Mouse (Mus musculus) limb, embryonic 14.5 days (tissue): ENCODE results near the gene Tas2r143. TPM values are rescaled to one million over a fixed set of nuclear protein-coding genes. Genes with fewer than 3 reads are reported as not detected.

Source experiments
- ATAC-seq: fragments of 200-750 bp; cut with Nextera tagmentation; 2 replicates; pipeline ENCODE4 v1.8.0; 2017; ENCODE audit warnings: low read depth, moderate number of reproducible peaks, moderate TSS enrichment; ENCODE audit not compliant: low FRiP score
- DNase-seq: peaks from one replicate; pipeline ENCODE4 v3.0.0-alpha.2; 2015; ENCODE audit warnings: low spot score
- H3K27ac ChIP-seq: fragments of 300-500 bp; sonication (generic); replicated peaks from 2 replicates; pipeline ENCODE4 v1.5.1; 2014; ENCODE audit warnings: low read depth, mild to moderate bottlenecking, low read length, moderate library complexity, mixed read lengths
- H3K27me3 ChIP-seq: fragments of 300-500 bp; sonication (generic); 2 replicates; pipeline ENCODE4 v1.6.1; 2014; ENCODE audit warnings: low read length, mixed read lengths; ENCODE audit not compliant: control insufficient read depth, insufficient read depth
- H3K36me3 ChIP-seq: fragments of 300-500 bp; sonication (generic); 2 replicates; pipeline ENCODE4 v1.6.1; 2014; ENCODE audit warnings: mild to moderate bottlenecking, low read length, moderate library complexity, mixed read lengths; ENCODE audit not compliant: control insufficient read depth, insufficient read depth
- H3K4me1 ChIP-seq: fragments of 300-500 bp; sonication (generic); 2 replicates; pipeline ENCODE4 v1.6.1; 2014; ENCODE audit warnings: antibody characterized with exemption, low read length, mixed read lengths; ENCODE audit not compliant: control insufficient read depth, insufficient read depth
- H3K4me2 ChIP-seq: fragments of 300-500 bp; sonication (generic); replicated peaks from 2 replicates; pipeline ENCODE4 v1.6.1; 2014; ENCODE audit warnings: low read depth, mild to moderate bottlenecking, low read length, moderate library complexity; ENCODE audit not compliant: severe bottlenecking
- H3K4me3 ChIP-seq: fragments of 300-500 bp; sonication (generic); replicated peaks from 2 replicates; pipeline ENCODE4 v1.5.1; 2014; ENCODE audit warnings: low read length
- H3K9ac ChIP-seq: fragments of 300-500 bp; sonication (generic); 2 replicates; pipeline ENCODE4 v1.6.1; 2014; ENCODE audit warnings: mild to moderate bottlenecking, low read depth, low read length, moderate library complexity; ENCODE audit not compliant: severe bottlenecking
- H3K9me3 ChIP-seq: fragments of 300-500 bp; sonication (generic); 2 replicates; pipeline ENCODE4 v1.6.1; 2016; ENCODE audit warnings: low read length; ENCODE audit not compliant: control insufficient read depth
- POLR2A ChIP-seq: fragments of 200-500 bp; IDR thresholded peaks from 2 replicates; pipeline ENCODE4 v1.8.0; 2012; ENCODE audit warnings: inconsistent platforms, mild to moderate bottlenecking, moderate library complexity, borderline replicate concordance; ENCODE audit not compliant: insufficient read depth, insufficient read length; ENCODE audit errors: extremely low read depth
- WGBS: fragments of 180-500 bp; shearing (Covaris S2); extraction: QIAGEN DNeasy Blood & Tissue Kit; methylation state at CpG from one replicate; pipeline ENCODE4 v1.1.7; 2014; 5-methylcytosine and 5-hydroxymethylcytosine counted together
- polyA plus RNA-seq, 2 experiments: library from polyadenylated mRNA; depleted of rRNA in 1 of 2; stranded (reverse) in 1 of 2; unstranded in 1 of 2; fragments of >200 nt; fragmentation: Nextera tagmentation in 1 of 2; extraction: Ambion mirVana in 1 of 2; gene quantifications; 2 replicates each; pipeline versions ENCODE4 v1.2.1 to v1.2.3; 2012 to 2014

Gene Tas2r143
- polyA plus RNA-seq, 2 experiments = 0.28 TPM; not detected in 1

DNA sequence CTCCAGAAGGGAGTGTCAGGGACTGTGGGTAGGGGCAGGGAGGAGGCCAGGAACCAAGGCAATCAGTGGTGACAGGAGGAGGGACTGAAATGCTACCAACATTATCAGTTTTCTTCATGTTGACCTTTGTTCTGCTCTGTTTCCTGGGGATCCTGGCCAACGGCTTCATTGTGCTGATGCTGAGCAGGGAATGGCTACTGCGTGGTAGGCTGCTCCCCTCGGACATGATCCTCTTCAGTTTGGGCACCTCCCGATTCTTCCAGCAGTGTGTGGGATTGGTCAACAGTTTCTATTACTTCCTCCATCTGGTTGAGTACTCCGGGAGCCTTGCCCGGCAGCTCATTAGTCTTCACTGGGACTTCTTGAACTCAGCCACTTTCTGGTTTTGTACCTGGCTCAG is 34.4 kb downstream of the Tas2r143 start, which contains the start of gene Tas2r126:
Tas2r126 (plus strand) TSS at position 90 of the 400 bp plus-strand sequence.
- ATAC-seq = no peak
- no peak for TF ChIP-seq POLR2A

DNA sequence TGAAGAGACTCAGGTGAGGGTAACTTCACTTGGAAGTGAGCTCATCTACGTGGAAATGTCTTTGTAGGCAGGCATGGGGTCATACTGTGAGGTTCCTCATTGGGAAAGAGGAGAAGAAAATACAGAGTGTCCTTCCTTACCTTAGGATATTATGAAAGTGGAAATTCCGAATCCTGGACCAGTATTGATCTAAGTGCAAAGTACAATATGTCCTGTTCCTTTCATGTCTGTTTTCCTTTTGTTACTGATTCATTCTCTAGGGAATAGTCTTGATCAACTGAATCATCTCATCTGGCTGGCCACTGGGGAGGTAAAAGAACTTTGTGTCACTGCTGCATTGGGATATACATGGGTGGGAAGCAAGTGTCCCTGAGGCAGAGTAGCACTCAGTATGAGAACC is 35.5 kb downstream of the Tas2r143 start:
- ATAC-seq (no peak), DNase-seq (no peak)
- TF ChIP-seq POLR2A = no peak
- Histone ChIP-seq H3K9me3 (no peaks in the 10 kb centered on the region), H3K9ac (no peak overlapping the region), H3K4me3 (no peak overlapping the region), H3K4me2 (no peak overlapping the region), H3K36me3 (no peaks in the 10 kb centered on the region), H3K27ac (no peak overlapping the region), H3K4me1 (no peaks in the 10 kb centered on the region), H3K27me3 (no peaks in the 10 kb centered on the region)
- 68% methylated on average over 2 of the region's 2 CpGs for WGBS

More for the DNA sequence above, 34.4 kb downstream of the Tas2r143 start, which contains the start of gene Tas2r126:
- H3K27ac ChIP-seq = no peak within 1 kb of the TSS
- no peak within 1 kb of the TSS for H3K4me3 ChIP-seq
- DNase-seq = no peak
- H3K4me1 ChIP-seq = no peaks in the 10 kb centered on the region
- H3K4me2 ChIP-seq = no peak within 1 kb of the TSS
- H3K27me3 ChIP-seq = no peaks in the 10 kb centered on the region
- no peaks in the 10 kb centered on the region for H3K9me3 ChIP-seq
- WGBS = 88% methylated on average over 6 of the region's 6 CpGs
- H3K9ac ChIP-seq = no peak within 1 kb of the TSS
- no peaks in the 10 kb centered on the region for H3K36me3 ChIP-seq

DNA sequence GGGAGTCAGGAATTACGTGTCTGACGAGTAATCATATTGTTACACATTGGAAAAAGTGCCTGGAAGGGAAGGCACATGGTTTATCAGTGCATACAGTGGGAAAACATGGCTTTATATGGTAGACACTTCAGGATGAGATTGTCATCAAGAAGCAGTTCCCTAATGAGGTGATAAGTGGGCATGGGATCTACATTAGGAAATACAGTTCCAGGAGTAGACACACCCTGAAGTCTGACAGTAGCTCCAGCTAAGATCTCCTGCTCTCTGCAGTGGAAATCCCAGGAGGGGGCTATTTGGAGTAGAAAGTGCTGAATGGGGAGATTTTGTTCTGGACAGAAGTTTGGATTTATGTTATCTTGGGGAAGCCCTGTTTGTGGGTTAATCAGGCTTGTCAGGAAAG is 41.4 kb downstream of the Tas2r143 start:
- Histone ChIP-seq H3K36me3 (no peaks in the 10 kb centered on the region), H3K9me3 (no peaks in the 10 kb centered on the region), H3K4me1 (no peaks in the 10 kb centered on the region), H3K27me3 (no peaks in the 10 kb centered on the region), H3K4me3 (no peak overlapping the region), H3K9ac (no peak overlapping the region), H3K27ac (no peak overlapping the region), H3K4me2 (no peak overlapping the region)
- ATAC-seq (no peak), DNase-seq (no peak)
- 75% methylated on average over 2 of the region's 2 CpGs for WGBS
- no peak for TF ChIP-seq POLR2A

DNA sequence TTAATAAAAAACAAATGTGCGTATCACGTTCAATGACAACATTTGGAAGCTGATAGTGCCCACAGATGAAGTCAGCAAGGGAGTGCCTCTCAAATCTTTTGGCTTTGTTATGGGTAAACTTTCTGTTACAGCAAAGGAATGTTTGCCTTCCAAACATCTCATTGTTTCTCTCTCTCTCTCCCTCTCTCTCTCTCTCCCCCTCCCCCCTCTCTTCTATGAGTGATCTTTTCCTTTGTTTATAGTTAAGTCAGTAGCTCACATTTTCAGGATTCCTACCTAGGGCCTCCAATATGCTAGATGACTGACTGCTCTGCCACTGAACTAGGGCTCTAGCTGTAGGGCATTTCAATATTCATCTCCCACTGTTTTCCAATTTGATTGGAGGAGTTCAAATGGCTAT is 44.5 kb downstream of the Tas2r143 start:
- TF ChIP-seq POLR2A = no peak
- H3K9me3 ChIP-seq = no peaks in the 10 kb centered on the region
- H3K4me2 ChIP-seq = no peak overlapping the region
- H3K4me3 ChIP-seq = no peak overlapping the region
- H3K9ac ChIP-seq = no peak overlapping the region
- DNase-seq = no peak
- H3K4me1 ChIP-seq = no peaks in the 10 kb centered on the region
- H3K27ac ChIP-seq = no peak overlapping the region
- no peaks in the 10 kb centered on the region for H3K27me3 ChIP-seq
- ATAC-seq = no peak
- no peaks in the 10 kb centered on the region for H3K36me3 ChIP-seq
- WGBS = 73% methylated on average over 2 of the region's 2 CpGs

DNA sequence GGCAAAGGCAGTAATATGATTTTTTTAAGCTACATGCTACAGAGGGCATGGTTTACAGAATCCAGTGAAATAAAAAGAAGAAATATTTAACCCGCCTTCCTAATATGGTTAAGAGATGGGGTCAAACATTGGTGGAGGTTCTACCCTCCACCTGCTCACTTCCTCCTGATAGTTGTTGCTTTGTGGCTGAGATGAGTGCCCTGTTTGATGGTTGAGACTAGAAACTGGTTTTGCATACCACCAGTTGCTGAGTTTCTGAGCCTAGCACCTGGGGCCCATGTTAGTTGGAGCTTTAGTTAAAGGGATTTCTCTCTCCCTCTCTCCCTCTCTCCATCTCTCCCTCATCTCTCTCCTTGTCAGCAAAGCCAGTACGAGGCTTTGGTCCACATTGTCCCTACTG is 47.3 kb downstream of the Tas2r143 start:
- no peaks in the 10 kb centered on the region for H3K36me3 ChIP-seq
- H3K4me3 ChIP-seq = no peak overlapping the region
- no peak for TF ChIP-seq POLR2A
- no peaks in the 10 kb centered on the region for H3K27me3 ChIP-seq
- H3K4me1 ChIP-seq = no peaks in the 10 kb centered on the region
- no peak for ATAC-seq
- no peak for DNase-seq
- H3K27ac ChIP-seq = no peak overlapping the region
- WGBS = 84% methylated on average over 2 of the region's 2 CpGs
- no peak overlapping the region for H3K9ac ChIP-seq
- no peaks in the 10 kb centered on the region for H3K9me3 ChIP-seq
- no peak overlapping the region for H3K4me2 ChIP-seq

Other genes with a start within 250 kb of the Tas2r143 start
- gene Tas2r144, start 184.9 kb upstream of the Tas2r143 start, polyA plus RNA-seq (2012; rRNA removed) = not detected in 2 replicates
- gene Tas2r144, start 184.9 kb upstream of the Tas2r143 start, polyA plus RNA-seq (2014; fragmentation: Nextera tagmentation; extraction: Ambion mirVana) = not detected in 2 replicates
- gene Gstk1, start 154.3 kb upstream of the Tas2r143 start, polyA plus RNA-seq (2012; rRNA removed) = 12.2 and 16.7 TPM in 2 replicates
- 17.9 and 18.6 TPM in 2 replicates for gene Gstk1, start 154.3 kb upstream of the Tas2r143 start, polyA plus RNA-seq (2014; fragmentation: Nextera tagmentation; extraction: Ambion mirVana)
- 1.2 and 1.3 TPM in 2 replicates for gene Tmem139, start 138.3 kb upstream of the Tas2r143 start, polyA plus RNA-seq (2012; rRNA removed)
- 1.1 and 1.2 TPM in 2 replicates for gene Tmem139, start 138.3 kb upstream of the Tas2r143 start, polyA plus RNA-seq (2014; fragmentation: Nextera tagmentation; extraction: Ambion mirVana)
- gene Casp2, start 135.3 kb upstream of the Tas2r143 start, polyA plus RNA-seq (2012; rRNA removed) = 78.1 and 102 TPM in 2 replicates
- gene Casp2, start 135.3 kb upstream of the Tas2r143 start, polyA plus RNA-seq (2014; fragmentation: Nextera tagmentation; extraction: Ambion mirVana) = 53.3 and 54.9 TPM in 2 replicates
- 1.9 TPM in 2 replicates for gene Clcn1, start 113.6 kb upstream of the Tas2r143 start, polyA plus RNA-seq (2012; rRNA removed)
- 0.29 and 0.61 TPM in 2 replicates for gene Clcn1, start 113.6 kb upstream of the Tas2r143 start, polyA plus RNA-seq (2014; fragmentation: Nextera tagmentation; extraction: Ambion mirVana)
- 2.9 and 3.6 TPM in 2 replicates for gene Fam131b, start 75.6 kb upstream of the Tas2r143 start, polyA plus RNA-seq (2012; rRNA removed)
- 0.29 and 0.47 TPM in 2 replicates for gene Fam131b, start 75.6 kb upstream of the Tas2r143 start, polyA plus RNA-seq (2014; fragmentation: Nextera tagmentation; extraction: Ambion mirVana)
- 176 and 232 TPM in 2 replicates for gene Zyx, start 50.6 kb upstream of the Tas2r143 start, polyA plus RNA-seq (2012; rRNA removed)
- 152 and 159 TPM in 2 replicates for gene Zyx, start 50.6 kb upstream of the Tas2r143 start, polyA plus RNA-seq (2014; fragmentation: Nextera tagmentation; extraction: Ambion mirVana)
- gene Epha1, start 27.0 kb upstream of the Tas2r143 start, polyA plus RNA-seq (2012; rRNA removed) = 17.7 and 18.3 TPM in 2 replicates
- gene Epha1, start 27.0 kb upstream of the Tas2r143 start, polyA plus RNA-seq (2014; fragmentation: Nextera tagmentation; extraction: Ambion mirVana) = 7.4 and 8.8 TPM in 2 replicates
- gene Tas2r135, start 5.2 kb downstream of the Tas2r143 start, polyA plus RNA-seq (2012; rRNA removed) = 0.11 TPM in 1 of 2 replicates, not detected in the other
- not detected in 2 replicates for gene Tas2r135, start 5.2 kb downstream of the Tas2r143 start, polyA plus RNA-seq (2014; fragmentation: Nextera tagmentation; extraction: Ambion mirVana)
- gene Tas2r126, start 34.3 kb downstream of the Tas2r143 start, polyA plus RNA-seq (2012; rRNA removed) = not detected in 2 replicates
- not detected in 2 replicates for gene Tas2r126, start 34.3 kb downstream of the Tas2r143 start, polyA plus RNA-seq (2014; fragmentation: Nextera tagmentation; extraction: Ambion mirVana)
- gene Olfr458, start 65.0 kb downstream of the Tas2r143 start, polyA plus RNA-seq (2012; rRNA removed) = not detected in 2 replicates
- gene Olfr458, start 65.0 kb downstream of the Tas2r143 start, polyA plus RNA-seq (2014; fragmentation: Nextera tagmentation; extraction: Ambion mirVana) = not detected in 2 replicates
- gene Olfr457, start 76.1 kb downstream of the Tas2r143 start, polyA plus RNA-seq (2012; rRNA removed) = not detected in 2 replicates
- gene Olfr457, start 76.1 kb downstream of the Tas2r143 start, polyA plus RNA-seq (2014; fragmentation: Nextera tagmentation; extraction: Ambion mirVana) = 0.07 TPM in 1 of 2 replicates, not detected in the other
- not detected in 2 replicates for gene Olfr456, start 87.0 kb downstream of the Tas2r143 start, polyA plus RNA-seq (2012; rRNA removed)
- gene Olfr456, start 87.0 kb downstream of the Tas2r143 start, polyA plus RNA-seq (2014; fragmentation: Nextera tagmentation; extraction: Ambion mirVana) = not detected in 2 replicates
- gene Olfr455, start 147.3 kb downstream of the Tas2r143 start, polyA plus RNA-seq (2012; rRNA removed) = not detected in 2 replicates
- gene Olfr455, start 147.3 kb downstream of the Tas2r143 start, polyA plus RNA-seq (2014; fragmentation: Nextera tagmentation; extraction: Ambion mirVana) = not detected in 2 replicates
- not detected in 2 replicates for gene Tcaf3, start 197.5 kb downstream of the Tas2r143 start, polyA plus RNA-seq (2012; rRNA removed)
- not detected in 2 replicates for gene Tcaf3, start 197.5 kb downstream of the Tas2r143 start, polyA plus RNA-seq (2014; fragmentation: Nextera tagmentation; extraction: Ambion mirVana)
- gene Tcaf2, start 245.0 kb downstream of the Tas2r143 start, polyA plus RNA-seq (2012; rRNA removed) = 3.9 and 4.3 TPM in 2 replicates
- 2.3 and 2.6 TPM in 2 replicates for gene Tcaf2, start 245.0 kb downstream of the Tas2r143 start, polyA plus RNA-seq (2014; fragmentation: Nextera tagmentation; extraction: Ambion mirVana)